Mouse (Mus musculus) adrenal gland, postnatal 36 days (tissue): ENCODE measurements around the gene Izumo1. TPM values are rescaled to one million over a fixed set of nuclear protein-coding genes. Genes with fewer than 3 reads are reported as not detected.
A peak's percentile ranks its signal among the peaks of the same experiment; 100 is the strongest.

Experiments
- DNase-seq, 2 experiments: peaks; one replicate each; pipeline ENCODE4 v3.0.0; 2021; ENCODE audit warnings: mixed read lengths in 1 of 2
- long read RNA-seq, 2 experiments: library from polyadenylated mRNA; stranded (forward); transcript quantifications; one replicate each; pipeline ENCODE4 v2.0.0; 2021; ENCODE audit warnings: borderline sequencing depth in 2 of 2
- total RNA-seq, 2 experiments: library from RNA; stranded (reverse); gene quantifications; 2 replicates each; pipeline ENCODE4 v1.2.3; 2021

Gene Izumo1
- total RNA-seq = under 1 TPM; 0.16 to 0.20 TPM
- long read RNA-seq, experiment 1 = 0 reads
- long read RNA-seq, experiment 2 = 0 reads

DNA sequence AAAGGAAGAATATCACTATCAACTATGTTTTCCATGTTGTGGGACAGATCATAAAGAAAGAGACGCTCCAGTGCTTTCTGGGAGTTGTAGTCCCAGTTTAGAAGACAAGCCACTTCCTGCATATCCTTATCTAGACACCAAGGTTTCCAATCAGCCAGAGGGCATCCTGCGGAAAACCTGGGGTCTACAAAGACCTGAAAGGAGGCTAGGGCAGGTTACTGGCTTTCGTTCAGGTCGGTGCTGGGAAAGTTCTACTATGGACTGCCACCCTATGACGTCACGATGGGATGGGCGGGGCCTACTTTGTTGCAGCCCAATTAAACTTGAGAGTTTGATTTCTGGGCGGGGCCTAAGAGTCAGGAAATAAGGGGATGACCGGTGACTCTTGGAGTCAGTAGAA lies at the start of gene Izumo1:
Izumo1 (plus strand) TSS at position 369 of the 400 bp plus-strand sequence.
- peak; percentile 44 to 55 for DNase-seq

DNA sequence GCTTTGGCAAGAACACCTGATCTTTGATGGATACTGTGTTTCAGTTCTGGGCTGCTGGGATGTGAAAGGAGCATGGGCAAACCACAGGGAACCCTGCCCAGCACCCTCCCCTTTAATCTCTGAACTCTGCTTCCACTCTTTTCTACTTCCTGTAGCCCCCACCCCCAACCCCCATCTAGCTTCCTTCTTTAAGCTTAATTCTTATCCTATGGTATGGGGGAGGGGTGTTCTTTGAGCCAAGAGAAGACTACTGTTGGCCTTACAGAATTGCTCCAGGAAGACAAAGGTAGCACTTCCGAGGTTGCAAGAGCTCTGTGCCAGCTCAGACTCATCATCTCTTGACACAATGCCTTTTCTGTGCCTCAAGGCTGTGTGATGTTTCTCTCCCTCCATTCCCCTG lies 49.6 kb upstream of the Izumo1 start:
- no peak for DNase-seq

DNA sequence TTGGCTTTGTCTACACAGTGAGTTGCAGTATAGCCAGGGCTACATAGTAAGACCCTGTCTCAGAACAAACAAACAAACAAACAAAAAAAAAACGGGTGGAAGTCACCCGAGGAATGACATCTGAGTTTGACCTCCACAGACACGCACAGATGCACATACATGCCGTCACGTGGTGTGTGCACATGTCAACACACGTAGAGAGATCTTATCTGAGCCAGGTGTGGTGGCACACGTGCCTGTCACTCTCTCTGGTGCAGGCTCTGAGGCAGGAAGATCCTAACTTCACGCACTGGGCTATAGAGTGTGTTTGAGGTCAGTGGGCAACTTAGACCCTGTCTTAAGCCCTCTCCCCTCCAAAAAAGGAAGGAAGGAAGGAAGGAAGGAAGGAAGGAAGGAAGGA lies 47.7 kb upstream of the Izumo1 start:
- DNase-seq = no peak

DNA sequence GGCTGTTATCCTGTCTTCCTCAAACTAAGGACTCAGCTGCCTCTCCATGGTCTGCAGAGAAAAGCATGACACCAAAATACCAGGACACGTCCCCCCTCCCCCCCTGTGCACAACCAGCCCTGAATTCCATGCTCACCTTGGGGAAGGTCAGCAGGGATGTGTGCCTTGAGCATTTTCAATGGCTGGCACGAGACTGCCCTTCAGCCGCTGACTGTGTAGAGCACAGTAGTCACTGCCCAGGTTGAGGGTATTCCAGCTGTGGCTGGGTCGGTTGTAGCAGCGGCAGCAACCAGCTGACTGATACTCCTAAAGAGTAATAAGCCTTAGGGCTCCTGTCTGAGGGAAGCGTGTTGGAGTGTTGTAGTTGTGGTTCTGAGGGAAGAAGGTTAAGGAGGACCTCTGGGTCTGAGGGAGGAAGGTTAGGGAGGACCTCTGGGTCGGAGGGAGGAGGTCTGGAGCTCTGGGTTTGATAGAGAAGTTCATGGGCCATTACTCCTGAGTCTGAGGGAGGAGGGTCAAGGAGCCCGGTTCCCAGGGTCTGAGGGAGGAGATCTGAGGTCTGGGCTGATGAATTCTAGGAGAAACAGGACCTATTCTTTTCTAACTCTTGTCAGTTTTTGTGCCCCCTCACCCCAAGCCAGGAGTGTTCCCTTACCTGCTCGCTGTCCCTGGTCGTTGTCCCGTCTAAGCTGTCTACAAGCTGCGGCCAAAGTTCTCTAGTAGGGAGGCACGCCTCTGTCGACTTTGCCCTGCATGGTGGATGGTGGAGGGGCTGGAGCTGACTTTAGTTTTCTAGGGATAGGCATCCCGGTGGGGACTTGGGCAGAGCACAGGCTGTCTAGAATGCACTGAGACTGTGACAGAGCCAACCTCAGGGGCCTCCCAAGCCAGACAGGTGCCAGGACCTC lies 46.9 kb upstream of the Izumo1 start:
- no peak for DNase-seq

DNA sequence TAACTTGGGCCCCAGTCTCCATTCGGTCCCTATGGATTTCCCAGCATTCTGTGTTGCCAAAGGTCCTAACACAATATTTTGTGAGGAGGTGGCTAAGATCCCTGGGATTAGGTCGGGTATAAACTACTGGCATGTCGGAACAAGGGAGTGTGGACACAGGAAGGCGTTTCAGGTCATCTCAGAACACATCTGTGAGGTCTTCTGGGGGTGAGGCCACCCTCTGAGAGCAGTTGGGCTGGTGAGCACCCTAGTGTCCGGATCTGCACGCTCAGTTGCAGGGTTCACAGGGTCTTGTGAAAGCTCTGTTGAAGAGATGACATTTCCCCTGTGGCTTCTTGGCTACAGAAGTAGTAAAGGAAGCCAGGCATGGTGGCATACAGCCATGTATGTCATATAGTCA lies 35.7 kb upstream of the Izumo1 start:
- DNase-seq = no peak

DNA sequence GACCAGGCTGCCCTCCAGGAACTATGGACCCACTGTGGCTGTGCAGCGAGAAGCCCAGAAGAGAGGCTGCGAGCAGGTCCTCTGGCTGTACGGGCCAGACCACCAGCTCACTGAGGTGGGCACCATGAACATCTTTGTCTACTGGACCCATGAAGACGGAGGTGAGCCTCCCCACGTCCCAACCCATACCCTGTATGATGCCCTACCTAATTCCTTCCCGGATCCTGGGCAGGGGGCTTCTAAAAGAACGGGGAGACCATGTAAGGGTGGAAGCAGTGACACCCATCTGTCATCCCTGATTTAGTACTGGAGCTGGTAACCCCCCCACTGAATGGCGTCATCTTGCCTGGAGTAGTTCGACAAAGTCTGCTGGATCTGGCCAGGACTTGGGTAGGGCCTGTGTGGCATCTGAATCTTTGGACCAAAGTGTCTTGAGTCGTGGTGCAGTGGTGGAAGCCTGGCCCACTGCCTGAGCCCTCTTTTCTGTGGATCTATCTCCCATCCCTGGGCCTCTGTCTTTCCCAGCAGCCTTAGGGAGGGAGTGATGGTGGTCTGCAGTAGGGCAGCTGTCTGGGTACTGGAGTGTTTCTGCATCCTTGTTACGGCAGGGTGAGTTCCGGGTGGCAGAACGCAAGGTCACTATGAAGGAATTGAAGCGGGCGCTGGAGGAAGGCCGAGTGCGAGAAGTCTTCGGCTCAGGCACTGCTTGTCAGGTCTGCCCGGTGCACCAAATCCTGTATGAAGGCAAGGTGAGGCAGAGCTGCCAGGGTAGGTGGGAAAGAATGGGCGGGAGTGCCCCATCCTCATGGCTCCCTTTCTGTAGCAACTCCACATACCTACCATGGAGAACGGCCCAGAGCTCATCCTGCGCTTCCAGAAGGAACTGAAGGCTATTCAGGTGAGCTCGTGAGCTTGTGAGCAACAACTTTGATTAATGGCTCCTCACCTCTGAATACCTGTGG lies 33.7 kb upstream of the Izumo1 start:
- DNase-seq = no peak

DNA sequence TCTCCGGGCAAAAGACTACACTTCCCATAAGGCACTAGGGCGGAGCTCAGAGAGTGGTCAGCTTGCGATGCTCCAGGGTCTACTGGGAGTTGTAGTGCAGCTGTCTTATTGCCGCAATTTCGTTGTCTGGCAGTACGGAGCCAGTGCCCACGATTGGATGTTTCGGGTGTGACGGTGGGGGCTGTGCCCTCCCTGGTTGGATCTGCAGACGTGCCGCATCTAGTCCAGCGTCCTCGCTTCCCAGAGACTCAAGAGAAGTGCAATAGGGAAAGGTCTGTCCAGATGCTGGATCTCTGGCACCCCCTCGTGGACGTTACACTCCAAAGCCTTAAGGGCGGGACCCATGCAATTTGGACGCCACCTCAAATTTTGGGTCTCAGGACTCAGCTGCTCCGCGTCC lies 32.4 kb upstream of the Izumo1 start:
- DNase-seq = peak; percentile 94

DNA sequence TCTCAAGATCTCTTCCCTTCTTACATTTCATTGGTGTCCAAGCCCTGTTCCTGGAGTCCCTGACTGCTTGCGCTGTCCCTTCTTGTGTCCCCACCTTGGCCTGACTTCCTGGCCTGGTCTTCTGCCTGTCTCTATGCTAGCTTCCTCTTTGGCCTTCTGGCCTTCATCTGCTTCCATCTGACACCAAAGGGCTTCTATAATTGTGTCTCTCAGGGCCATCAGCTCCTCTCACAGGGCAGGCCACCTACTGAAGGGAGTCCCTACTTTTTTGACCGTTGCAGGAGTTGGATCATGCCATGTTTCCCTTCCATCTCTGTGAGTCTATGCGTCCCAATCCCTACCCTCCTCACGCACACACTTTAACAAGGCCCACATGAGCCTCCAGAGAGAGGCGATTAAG lies 31.7 kb upstream of the Izumo1 start:
- DNase-seq = no peak

DNA sequence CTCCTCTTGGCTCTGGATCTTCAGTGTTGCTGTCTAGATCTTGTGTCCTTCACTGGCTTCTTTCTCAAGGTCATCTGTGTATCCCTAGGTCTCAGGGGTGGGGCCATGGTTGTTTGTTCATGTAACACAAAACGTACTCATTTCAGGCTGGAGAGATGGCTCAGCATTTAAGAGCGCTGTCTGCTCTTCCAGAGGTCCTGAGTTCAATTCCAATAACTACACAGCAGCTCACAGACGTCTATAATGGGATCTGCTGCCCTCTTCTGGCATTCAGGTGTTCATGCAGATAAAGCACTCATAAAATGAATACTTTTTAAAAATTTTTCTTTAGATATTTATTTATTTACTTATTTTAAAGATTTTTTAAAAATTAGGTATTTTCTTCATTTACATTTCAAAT lies 30.7 kb upstream of the Izumo1 start:
- DNase-seq = no peak

DNA sequence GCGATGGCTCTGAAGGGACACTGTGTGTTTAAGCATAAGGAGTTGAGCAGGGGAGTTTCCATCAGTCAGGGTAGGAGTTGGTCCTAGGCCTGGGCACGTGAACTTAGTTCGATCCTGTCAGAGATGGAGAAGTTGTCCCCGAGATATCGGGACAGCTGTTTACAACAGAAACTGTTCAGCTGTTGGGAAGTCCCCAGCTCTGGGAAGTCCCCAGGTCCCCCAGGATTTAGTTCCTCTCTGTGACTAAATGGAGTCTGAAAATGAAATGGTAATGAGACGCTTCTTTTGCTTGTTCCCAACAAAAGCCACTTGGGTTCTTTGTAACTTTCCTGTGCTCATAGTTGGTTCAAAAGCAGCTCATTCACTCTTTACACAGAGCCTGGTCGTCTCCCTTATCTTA lies 29.7 kb upstream of the Izumo1 start:
- no peak for DNase-seq

DNA sequence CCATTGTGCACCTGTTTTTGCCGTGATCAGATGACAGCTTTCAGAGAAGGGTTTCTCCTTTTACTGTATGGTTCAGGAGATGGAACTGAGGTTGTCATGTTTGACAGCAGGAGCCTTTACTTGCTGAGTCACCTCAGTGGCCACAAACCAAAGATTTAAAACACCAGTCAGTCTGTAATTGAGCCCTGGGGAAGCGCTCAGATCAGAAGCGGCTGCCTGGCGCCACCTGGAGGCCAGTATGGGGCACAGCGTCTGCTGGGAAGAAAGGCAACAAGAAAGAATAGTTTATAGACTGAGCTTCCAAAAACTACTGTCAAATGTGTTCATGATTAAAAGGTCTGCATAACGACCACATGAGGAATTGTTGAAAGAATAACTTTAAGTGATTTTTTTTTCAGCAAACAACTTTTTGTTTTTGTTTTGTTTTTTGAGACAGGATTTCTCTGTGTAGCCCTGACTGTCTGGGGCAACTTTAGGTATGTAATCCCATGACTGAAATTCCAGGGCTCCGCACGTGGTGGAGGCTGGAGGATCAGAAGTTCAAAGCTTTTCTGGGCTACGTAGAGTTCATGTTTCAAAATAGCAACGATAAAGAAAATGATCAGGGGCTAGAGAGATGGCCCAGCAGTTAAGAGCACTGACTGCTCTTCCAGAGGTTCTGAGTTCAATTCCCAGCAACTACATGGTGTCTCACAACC lies 28.3 kb upstream of the Izumo1 start:
- DNase-seq = peak; percentile 80 to 85

DNA sequence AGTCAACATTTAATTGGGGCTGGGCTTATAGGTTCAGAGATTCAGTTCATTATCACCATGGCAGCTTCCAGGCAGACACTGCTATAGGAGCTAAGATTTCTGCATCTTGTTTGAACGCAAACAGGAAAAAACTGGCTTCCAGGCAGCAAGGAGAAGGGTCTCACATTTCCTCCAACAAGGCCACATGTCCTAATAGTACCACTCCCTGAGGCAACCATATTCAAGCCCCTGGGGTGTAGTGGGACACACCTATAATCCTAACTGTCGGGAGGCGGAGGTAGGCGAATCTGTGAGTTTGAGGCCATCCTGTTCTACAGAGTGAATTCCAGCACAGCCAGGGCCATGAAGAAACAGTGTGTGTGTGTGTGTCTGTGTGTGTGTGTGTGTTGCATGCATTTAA lies 26.4 kb upstream of the Izumo1 start:
- no peak for DNase-seq

DNA sequence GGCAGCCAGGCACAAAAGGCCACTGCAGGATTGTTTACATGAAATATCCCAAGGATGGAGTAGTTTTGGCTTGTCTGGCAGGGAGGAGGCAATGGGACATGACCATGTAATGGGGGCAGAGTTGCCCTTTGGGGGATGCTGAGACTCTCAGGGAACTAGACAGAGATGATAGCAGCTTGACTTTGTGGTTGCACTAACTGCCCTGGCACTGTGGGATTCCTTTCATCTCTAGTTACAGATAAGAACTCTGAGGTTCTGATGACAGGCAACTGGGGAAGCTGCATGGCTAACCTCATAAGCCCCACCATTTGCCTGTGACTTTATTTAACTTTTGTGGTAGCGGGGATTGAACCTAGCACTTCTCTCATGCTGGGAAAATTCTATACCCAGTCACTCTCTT lies 25.5 kb upstream of the Izumo1 start:
- no peak for DNase-seq

DNA sequence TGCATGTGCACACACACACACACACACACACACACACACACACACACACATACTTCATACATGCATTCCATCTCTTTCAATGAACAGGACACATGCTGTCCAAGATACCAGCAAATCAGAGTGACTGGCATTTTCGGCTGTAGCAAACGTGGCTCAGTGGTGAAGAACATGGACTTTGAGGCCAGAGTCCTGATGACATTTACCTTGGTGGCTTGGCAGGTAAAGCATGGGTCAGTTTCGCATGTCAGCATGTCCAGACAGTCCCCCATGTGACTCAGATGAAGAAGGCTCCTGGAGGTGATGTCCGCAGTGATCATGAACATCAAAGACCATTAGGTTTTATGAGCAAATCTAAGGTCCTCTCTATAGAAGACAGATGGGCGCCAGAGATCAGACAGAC lies 24.6 kb upstream of the Izumo1 start:
- DNase-seq = no peak

DNA sequence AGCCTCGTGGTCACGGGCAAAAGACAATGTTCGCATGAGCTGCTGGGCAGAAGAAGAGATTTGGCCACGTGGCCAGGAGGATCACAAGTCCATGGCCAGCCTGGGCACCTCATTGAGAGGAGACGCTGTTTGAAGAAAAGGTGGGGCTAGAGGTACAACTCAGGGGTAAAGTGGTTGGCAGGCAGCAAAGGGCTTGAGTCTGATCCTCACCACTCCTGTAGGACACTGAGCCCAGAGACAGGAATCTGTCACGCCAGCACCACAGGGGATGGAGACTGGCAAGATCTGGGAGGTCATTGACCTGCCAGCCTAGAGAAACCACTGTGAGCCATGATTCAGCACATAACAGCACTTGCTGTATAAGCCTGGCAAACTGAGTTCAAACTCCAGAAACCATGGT lies 24.1 kb upstream of the Izumo1 start:
- no peak for DNase-seq

DNA sequence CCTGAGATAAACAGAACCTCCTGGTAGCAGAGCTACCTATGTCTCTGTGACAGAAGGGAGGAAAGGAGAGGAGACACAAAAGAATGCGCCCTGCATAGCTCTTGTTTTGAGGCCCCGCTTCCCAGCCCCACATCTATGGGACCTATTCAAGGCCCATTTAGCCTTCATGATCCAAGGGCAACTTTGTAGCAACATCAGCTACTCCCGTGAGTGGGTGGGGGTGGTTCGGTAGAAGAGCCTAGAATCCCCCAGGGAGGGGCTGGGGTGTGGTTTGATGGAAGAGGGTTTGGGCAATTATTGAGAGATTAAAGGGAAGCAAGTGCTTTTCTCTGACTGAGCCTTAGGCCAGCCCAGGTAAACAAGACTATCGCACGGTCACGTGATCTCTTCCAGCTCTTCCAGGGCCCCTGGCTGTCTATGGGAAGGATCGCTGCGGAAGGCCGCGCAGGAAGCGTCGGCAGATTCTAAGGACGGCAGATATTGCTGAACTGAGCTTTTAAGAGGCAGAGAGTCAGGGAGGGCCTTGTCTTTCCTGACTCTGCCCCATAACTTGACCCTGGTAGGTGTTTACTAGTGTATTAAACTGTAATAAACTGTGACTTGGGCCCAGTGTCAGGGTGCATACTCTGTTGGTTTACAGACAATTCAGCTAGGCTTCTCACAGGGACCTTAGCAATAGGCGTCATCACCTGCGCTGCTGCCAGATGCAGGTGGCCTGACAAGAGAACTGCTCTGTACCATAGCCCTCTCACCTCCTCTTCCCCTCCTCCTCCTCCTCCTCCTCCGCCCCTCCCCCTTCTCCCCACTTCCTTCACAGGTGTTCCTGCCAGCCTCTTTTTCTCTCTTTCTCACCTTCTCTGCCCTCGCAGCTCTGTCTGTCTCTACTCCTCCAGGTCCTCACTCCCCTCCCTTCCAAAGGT lies 22.4 kb upstream of the Izumo1 start:
- no peak for DNase-seq

DNA sequence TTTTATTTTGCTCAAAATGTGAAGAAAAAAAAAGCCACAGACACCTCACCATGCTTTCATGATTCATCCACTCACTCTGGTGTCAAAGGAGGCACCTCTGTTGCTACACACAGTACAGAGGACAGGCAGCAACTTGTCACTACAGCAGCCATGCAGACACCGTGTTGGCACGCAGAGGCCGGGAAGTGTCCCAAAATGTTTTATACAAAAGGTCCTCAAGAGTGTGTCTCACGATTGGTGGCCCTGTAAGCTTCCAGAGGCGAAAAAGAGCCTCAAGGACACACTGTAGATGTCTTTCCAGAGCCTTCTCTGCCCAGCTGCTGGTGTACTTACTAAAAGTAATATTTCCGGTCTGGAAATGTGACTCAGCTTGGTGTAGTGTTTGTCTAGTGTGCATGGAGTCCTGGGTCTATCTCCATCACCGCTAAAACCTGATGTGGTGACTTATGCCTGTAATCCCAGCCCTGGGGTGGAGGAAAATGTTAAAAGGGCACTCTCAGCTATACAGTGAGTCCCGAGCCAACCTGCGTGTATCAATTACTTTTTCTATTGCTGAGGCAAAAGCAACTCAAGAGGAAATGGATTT lies 15.8 kb upstream of the Izumo1 start:
- DNase-seq = peak; percentile 50 to 53

DNA sequence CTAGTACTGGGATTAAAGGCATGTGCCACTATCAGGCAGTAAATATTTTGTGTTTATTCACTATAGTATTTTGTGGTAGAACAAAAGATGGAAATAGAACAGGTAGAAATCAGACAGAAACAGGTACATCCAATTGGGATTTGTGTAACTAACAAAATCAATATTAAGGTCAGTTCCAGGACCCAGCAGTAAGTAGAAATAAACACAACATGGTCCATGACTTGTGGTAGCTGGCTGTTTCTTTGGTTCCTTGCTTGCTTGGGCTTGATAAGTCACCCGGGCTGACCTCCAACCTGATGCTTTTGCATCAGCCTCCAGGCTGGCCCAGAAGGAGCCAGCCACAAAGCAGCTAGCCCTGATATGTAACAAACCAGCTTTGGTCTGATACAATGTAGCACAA lies 12.1 kb upstream of the Izumo1 start:
- DNase-seq = no peak

DNA sequence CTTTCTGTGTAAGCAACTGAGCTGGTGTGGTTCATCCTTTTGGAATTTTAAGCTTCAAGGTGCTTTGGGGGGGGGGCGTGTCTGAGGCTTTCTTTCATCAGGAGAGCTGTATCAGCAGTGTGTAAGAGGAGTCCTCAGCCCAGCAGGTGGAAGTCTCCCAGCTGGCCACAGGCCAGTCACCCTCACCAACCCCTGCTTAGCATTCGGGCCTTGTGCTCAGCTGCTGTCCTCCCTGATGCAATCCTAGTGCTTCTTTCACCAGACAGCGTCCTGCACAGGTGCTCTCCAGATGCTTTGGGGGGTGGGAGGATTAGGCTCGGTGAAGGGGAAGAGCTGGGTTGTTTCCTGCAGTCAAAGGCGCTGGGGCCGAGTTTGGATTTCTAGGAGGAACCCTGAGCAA lies 5.3 kb upstream of the Izumo1 start:
- DNase-seq = no peak

DNA sequence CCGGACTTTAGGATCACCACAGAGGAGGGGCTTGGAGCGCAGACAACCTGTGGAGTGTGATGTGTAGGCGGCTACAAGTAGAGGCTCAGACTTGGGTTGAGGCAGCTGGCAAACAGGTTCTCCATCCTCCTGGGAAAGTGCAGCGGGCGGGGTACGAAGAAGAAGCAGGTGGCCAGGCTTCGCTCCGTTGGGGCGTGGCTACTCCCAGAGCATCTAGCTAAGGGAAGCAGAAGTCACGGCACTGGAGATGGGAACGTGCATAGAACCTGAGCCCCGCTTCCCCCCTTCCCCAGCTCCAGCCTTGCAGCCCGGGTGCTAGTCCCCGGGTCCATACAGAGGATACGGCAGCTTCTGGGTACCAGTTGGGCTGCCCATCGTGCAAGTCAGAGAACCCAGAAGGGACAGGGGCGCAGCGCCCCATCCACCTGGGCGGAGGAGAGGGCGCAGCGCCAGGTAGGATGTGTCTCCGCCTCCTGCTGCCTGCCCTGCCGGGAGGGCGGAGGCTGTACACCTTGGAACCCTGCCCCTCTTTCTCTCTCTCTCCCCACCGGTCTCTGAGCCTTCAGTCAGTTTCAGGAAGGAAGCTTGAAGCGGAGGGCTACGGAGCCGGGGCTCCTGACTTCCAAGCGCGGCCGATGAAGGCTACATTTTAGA lies 4.4 kb upstream of the Izumo1 start, which contains the start of gene Fut1:
Fut1 (plus strand) TSS at position 248 of the 654 bp plus-strand sequence.
- DNase-seq = no peak
